Mouse (Mus musculus) spleen, adult 2 months (tissue): Measurements from ENCODE around the gene Smim4. TPM values are rescaled to one million over a fixed set of nuclear protein-coding genes. Genes with fewer than 3 reads are reported as not detected.

ENCODE experiments used
- DNase-seq, 2 experiments: peaks; one replicate each; pipeline versions ENCODE4 v3.0.0 to v3.0.0-alpha.2; 2012 to 2021; ENCODE audit warnings: low spot score in 2 of 2, low read depth in 1 of 2
- H3K27ac ChIP-seq: fragments of 200-500 bp; 2 replicates; pipeline ENCODE4 v1.5.1; 2012; ENCODE audit warnings: low read length, inconsistent platforms; ENCODE audit not compliant: insufficient read depth
- H3K27me3 ChIP-seq: fragments of 200-500 bp; 2 replicates; pipeline ENCODE4 v1.6.1; 2012; ENCODE audit warnings: mild to moderate bottlenecking, moderate library complexity, low read length, inconsistent platforms; ENCODE audit not compliant: control insufficient read depth, insufficient read depth
- H3K36me3 ChIP-seq: fragments of 200-500 bp; 2 replicates; pipeline ENCODE4 v1.6.1; 2012; ENCODE audit warnings: mild to moderate bottlenecking, low read length, inconsistent platforms; ENCODE audit not compliant: control insufficient read depth, insufficient read depth
- H3K4me1 ChIP-seq: fragments of 200-500 bp; 2 replicates; pipeline ENCODE4 v1.6.1; 2011; ENCODE audit warnings: inconsistent platforms; ENCODE audit not compliant: control insufficient read depth, insufficient read depth, insufficient read length
- H3K4me3 ChIP-seq: fragments of 200-500 bp; 2 replicates; pipeline ENCODE4 v1.5.1; 2011; ENCODE audit warnings: mild to moderate bottlenecking, inconsistent platforms; ENCODE audit not compliant: insufficient read depth, insufficient read length; ENCODE audit errors: extremely low read depth
- CTCF ChIP-seq: fragments of 200-500 bp; IDR thresholded peaks from 2 replicates; pipeline ENCODE4 v1.5.1; 2011; ENCODE audit warnings: mild to moderate bottlenecking, inconsistent platforms; ENCODE audit not compliant: insufficient read depth, insufficient read length, insufficient replicate concordance; ENCODE audit errors: extremely low read depth
- POLR2A ChIP-seq: fragments of 200-500 bp; IDR thresholded peaks from 2 replicates; pipeline ENCODE4 v1.6.1; 2011; ENCODE audit warnings: low read depth, low read length, inconsistent platforms
- WGBS: fragments of 180-500 bp; shearing (Covaris S2); methylation state at CpG from one replicate; pipeline ENCODE4 v1.1.7; 2018; 5-methylcytosine and 5-hydroxymethylcytosine counted together
- polyA plus RNA-seq: library from polyadenylated mRNA; depleted of rRNA; stranded (reverse); fragments of >200 nt; gene quantifications from 2 replicates; pipeline ENCODE4 v1.2.3, GENCODE M21; 2012

Gene Smim4
- polyA plus RNA-seq, 1 experiment: 33.3 TPM

- H3K4me3 ChIP-seq: no peak overlapping the region
- no peak for TF ChIP-seq POLR2A
- TF ChIP-seq CTCF: no peak
- no peak overlapping the region for H3K27ac ChIP-seq
- H3K27me3 ChIP-seq: no peaks in the 10 kb centered on the region
- DNase-seq: no peak
- peaks cover 28% of the 10 kb centered on the region for H3K36me3 ChIP-seq
- WGBS: 69% methylated on average over 2 of the region's 2 CpGs
- H3K4me1 ChIP-seq: no peaks in the 10 kb centered on the region
Measured at GRCm38 (mm10) chr14:31115522-31115921, 13.2 kb downstream of the Smim4 start.

GRCm38 (mm10) chr14:31114011-31114410 is 14.7 kb downstream of the Smim4 start:
- Histone ChIP-seq H3K36me3 (peaks cover 31% of the 10 kb centered on the region), H3K4me1 (no peaks in the 10 kb centered on the region), H3K27ac (no peak overlapping the region), H3K4me3 (no peak overlapping the region), H3K27me3 (no peaks in the 10 kb centered on the region)
- no peak for DNase-seq
- 82% methylated on average over 3 of the region's 3 CpGs for WGBS
- TF ChIP-seq CTCF: no peak
- no peak for TF ChIP-seq POLR2A

GRCm38 (mm10) chr14:31112187-31112586 is 16.6 kb downstream of the Smim4 start:
- TF ChIP-seq POLR2A: no peak
- TF ChIP-seq CTCF: no peak
- H3K4me1 ChIP-seq: no peaks in the 10 kb centered on the region
- WGBS: 88% methylated on average over 5 of the region's 5 CpGs
- H3K27me3 ChIP-seq: no peaks in the 10 kb centered on the region
- H3K36me3 ChIP-seq: peaks cover 30% of the 10 kb centered on the region
- H3K27ac ChIP-seq: no peak overlapping the region
- no peak overlapping the region for H3K4me3 ChIP-seq
- no peak for DNase-seq

GRCm38 (mm10) chr14:31110613-31111012 is 18.1 kb downstream of the Smim4 start:
- Histone ChIP-seq H3K36me3 (peaks cover 33% of the 10 kb centered on the region), H3K4me3 (no peak overlapping the region), H3K27me3 (no peaks in the 10 kb centered on the region), H3K4me1 (no peaks in the 10 kb centered on the region), H3K27ac (no peak overlapping the region)
- WGBS: 82% methylated on average over 3 of the region's 3 CpGs
- TF ChIP-seq POLR2A (no peak), CTCF (no peak)
- no peak for DNase-seq

GRCm38 (mm10) chr14:31105156-31105555 is 23.6 kb downstream of the Smim4 start:
- no peak for DNase-seq
- H3K27ac ChIP-seq: no peak overlapping the region
- no peaks in the 10 kb centered on the region for H3K4me1 ChIP-seq
- no peak overlapping the region for H3K4me3 ChIP-seq
- no peak for TF ChIP-seq POLR2A
- no peak for TF ChIP-seq CTCF
- no peaks in the 10 kb centered on the region for H3K27me3 ChIP-seq
- peaks cover 29% of the 10 kb centered on the region for H3K36me3 ChIP-seq
- 88% methylated on average over 2 of the region's 2 CpGs for WGBS

GRCm38 (mm10) chr14:31089918-31090317 is 38.8 kb downstream of the Smim4 start:
- Histone ChIP-seq H3K4me3 (no peak overlapping the region), H3K4me1 (no peaks in the 10 kb centered on the region), H3K27me3 (no peaks in the 10 kb centered on the region), H3K27ac (no peak overlapping the region), H3K36me3 (peaks cover 19% of the 10 kb centered on the region)
- DNase-seq: no peak
- TF ChIP-seq CTCF: no peak
- no peak for TF ChIP-seq POLR2A
- WGBS: 82% methylated on average over 1 of the region's 1 CpGs

- H3K27me3 ChIP-seq: no peaks in the 10 kb centered on the region
- 98% methylated on average over 2 of the region's 2 CpGs for WGBS
- no peak overlapping the region for H3K27ac ChIP-seq
- DNase-seq: no peak
- no peak overlapping the region for H3K4me3 ChIP-seq
- H3K4me1 ChIP-seq: no peaks in the 10 kb centered on the region
- H3K36me3 ChIP-seq: peaks cover 23% of the 10 kb centered on the region
- no peak for TF ChIP-seq POLR2A
- TF ChIP-seq CTCF: no peak
Measured at GRCm38 (mm10) chr14:31088515-31088914, 40.2 kb downstream of the Smim4 start.

- TF ChIP-seq CTCF (no peak), POLR2A (no peak)
- H3K36me3 ChIP-seq: peaks cover 26% of the 10 kb centered on the region
- H3K4me3 ChIP-seq: no peak overlapping the region
- H3K27me3 ChIP-seq: no peaks in the 10 kb centered on the region
- WGBS: 93% methylated on average over 6 of the region's 6 CpGs
- no peak overlapping the region for H3K27ac ChIP-seq
- no peak for DNase-seq
- no peaks in the 10 kb centered on the region for H3K4me1 ChIP-seq
Measured at GRCm38 (mm10) chr14:31087433-31087832, 41.3 kb downstream of the Smim4 start.
